Mouse (Mus musculus): ENCODE results near the gene Camkv.

The Camkv gene

DNA sequence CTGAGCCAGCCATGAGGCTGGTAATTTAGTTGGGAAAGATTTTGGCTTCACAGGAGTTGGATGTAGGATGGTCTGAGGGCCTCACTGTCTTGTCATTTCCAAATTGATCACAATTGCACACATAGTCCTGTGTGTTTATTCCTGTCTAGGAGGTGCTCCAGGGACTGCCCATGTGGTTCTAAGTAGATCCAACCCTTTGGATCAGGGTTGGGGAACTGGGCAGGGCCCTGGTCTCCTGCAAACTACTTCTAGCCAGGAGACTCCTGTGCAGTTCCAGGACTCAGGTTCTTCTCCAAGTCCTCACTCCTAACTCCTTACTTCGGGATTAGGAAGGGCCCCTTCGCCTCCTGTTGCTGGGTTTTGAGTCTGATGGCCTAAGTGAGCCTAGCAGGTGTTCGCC is at the start of gene Camkv:
TSS of gene Camkv (plus strand) at position 301 of the 400 bp plus-strand sequence.
- DNase-seq (ENCODE audit: low spot score): no peak

DNA sequence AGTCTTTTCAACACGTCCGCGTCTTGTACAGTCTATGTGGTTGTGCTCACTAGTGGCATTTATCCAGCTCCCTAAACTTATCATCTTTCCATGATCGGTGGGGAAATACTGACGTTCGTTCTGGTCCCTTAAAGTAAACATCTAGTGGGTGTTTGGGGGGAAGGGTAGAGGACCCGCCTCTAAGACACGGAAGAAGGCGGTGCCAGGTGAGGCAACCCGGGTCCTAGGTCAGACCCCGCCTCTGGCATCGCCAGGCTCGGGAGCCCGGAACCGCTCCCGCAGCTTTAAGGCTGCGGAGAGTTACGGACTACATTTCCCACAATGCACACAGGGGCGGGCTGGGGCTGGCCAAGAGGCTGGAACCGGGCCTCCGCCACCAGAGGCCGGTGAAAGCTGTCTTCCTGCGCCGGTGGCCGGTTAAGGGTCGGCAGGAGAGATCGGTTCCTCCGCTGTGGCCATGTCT is 47.6 kb upstream of the Camkv start, which contains the start of gene Mon1a:
TSS of gene Mon1a (plus strand) at position 348 of the 463 bp plus-strand sequence.
- DNase-seq (ENCODE audit: low spot score): peak; percentile 85

DNA sequence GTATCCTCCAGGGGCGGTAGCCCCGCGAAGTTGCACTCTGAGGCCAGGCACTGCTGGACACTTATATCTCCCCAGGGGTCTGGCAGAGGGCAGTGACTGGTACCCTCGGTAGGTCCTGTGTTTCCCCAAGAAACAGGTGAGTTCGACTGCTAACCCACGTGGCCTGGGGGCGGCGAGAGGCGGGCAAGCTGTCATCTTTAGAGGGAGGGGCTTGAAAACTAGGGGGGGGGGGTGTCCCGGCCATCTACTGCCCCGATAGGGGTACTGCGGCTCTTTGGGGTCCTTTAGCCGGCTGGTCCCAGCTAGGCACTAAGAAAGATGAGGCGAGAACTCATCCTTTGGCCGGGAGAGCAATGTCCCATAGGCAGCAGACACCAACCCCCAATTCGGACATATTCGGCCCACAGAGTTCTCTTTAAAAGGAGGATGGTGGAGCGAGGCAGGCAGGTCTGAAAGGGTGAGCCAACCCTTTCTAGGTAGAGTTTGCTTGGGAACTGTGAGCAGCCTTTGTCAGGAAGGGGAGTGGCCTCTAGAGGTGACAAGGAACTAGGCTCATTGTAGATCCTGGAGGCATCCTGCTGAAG is 47.1 kb upstream of the Camkv start:
- DNase-seq (ENCODE audit: low spot score): peak; percentile 39

DNA sequence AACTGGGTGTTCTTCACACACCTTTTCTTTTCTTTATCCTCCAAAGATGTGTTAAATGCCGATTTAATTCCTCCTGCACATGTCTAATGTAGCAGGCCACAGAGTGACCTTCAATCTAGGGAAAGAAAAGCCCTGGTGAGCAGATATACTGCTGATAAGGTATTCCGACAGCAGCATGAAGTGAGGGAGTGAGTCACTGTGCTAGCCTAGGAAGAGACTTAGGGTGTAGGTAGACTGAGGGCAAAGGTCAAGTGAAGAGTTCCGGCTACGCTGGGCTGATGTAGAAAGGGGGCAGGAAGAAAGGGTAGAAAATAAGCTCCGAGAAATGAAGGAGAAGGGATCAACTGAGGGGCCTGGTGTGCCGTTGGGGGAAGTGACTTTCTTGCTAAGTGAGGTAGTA is 45.2 kb upstream of the Camkv start:
- DNase-seq (ENCODE audit: low spot score): no peak

DNA sequence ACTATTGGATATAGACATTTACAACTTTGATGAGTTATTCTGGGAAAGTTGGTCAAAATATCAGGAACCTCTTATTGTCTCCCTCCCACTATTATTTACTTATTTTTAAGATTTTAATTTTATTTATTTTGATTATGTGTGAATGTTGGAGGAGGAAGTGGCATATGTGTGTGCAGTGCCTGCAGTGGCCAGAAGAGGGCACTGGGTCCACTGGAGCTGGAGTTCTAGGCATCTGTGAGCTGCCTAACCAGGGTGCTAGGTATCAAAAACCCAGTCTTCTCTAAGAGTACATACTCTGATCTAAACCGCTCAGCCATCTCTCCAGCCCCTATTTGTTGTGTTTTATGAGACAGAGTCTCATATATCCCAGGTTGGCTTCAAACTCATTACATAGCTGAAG is 44.5 kb upstream of the Camkv start:
- no peak for DNase-seq (ENCODE audit: low spot score)

DNA sequence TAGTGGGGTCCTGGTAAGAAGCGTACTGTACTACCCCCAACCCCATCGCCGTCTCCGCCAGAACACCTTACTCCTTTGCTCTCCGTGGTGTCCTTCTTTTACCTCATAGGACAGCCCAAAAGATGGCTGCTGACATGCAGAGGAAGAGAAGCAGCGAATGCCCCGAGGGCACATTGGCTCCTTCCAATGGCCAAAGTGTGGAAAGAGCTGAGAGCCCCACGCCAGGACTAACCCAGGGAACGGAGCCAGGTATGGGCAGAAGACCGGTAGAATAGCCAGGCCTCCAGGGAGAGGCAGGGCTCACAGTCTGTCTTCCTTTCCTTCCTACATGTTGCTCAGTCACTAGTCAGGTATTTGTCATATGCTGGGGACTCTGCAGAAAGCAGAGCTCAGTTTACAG is 36.9 kb upstream of the Camkv start:
- peak; percentile 28 for DNase-seq (ENCODE audit: low spot score)

DNA sequence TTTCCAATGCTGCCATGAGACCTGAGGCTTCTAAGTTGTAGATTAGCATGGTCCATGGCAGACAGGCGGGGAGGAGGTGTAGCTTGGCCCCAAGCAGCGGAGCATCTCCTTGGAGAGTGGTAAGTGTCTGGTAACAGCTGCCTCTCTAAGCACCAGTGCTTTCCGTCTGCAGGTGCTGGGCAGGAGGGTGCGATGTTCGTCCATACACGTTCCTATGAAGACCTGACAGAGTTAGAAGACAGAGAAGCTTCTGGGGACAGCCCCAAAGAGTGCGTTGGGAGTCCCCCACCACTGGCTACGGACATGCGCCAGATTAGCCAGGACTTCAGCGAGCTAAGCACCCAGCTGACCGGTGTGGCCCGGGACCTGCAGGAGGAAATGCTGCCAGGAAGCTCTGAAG is 35.6 kb upstream of the Camkv start:
- DNase-seq (ENCODE audit: low spot score): no peak

DNA sequence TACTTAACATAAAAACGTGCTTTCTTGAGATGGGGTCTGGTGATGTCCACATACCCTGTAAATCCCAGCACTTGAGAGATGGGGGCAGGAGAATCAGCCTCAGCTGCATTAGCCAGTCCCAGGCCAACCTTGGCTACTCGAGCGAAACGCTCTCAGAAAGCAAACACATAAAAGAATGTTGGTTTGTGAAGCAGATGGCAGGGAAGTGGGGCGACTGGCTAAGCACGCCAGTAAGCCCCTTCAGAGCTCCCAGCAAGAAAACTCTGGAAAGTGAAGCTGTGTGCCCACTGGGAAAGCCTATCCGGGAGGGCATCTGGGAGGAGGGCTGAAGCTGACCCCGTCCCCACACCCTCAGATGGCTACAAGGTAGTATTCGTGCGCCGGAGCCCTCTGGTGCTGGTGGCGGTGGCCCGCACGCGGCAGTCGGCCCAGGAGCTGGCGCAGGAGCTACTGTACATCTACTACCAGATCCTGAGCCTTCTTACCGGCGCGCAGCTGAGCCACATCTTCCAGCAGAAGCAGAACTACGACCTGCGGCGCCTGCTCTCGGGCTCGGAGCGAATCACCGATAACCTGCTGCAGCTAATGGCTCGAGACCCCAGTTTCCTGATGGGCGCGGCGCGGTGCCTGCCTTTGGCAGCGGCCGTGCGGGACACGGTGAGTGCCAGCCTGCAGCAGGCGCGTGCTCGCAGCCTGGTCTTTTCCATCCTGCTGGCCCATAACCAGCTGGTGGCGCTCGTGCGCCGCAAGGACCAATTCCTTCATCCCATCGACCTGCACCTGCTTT is 34.4 kb upstream of the Camkv start:
- DNase-seq (ENCODE audit: low spot score): no peak

DNA sequence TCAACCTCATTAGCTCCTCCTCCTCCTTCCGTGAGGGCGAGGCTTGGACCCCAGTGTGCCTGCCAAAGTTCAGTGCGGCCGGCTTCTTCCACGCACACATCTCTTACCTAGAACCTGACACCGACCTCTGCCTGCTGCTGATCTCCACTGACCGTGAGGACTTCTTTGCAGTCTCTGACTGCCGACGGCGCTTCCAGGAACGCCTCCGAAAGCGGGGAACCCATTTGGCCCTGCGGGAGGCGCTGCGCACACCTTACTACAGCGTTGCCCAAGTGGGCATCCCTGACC is 33.9 kb upstream of the Camkv start:
- no peak for DNase-seq (ENCODE audit: low spot score)

DNA sequence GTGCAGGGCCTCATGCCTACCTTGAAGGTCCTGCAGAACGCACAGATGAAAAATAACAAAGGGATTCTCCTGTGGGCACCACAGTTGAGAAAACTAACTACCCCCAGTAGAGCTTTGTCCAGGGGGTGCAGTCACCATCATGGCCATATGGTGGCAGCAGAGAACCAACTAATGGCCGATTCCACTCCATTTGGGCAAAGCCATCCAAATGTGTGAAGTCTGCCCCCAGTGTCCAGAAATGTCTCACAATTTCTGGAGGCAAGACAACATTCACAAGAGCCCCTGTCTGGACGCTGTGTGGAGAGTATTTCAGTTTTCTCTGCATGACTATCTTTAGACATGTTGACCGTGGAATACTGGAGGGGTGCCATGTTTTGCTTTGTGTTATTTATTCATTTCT is 30.7 kb upstream of the Camkv start:
- peak; percentile 90 for DNase-seq (ENCODE audit: low spot score)

DNA sequence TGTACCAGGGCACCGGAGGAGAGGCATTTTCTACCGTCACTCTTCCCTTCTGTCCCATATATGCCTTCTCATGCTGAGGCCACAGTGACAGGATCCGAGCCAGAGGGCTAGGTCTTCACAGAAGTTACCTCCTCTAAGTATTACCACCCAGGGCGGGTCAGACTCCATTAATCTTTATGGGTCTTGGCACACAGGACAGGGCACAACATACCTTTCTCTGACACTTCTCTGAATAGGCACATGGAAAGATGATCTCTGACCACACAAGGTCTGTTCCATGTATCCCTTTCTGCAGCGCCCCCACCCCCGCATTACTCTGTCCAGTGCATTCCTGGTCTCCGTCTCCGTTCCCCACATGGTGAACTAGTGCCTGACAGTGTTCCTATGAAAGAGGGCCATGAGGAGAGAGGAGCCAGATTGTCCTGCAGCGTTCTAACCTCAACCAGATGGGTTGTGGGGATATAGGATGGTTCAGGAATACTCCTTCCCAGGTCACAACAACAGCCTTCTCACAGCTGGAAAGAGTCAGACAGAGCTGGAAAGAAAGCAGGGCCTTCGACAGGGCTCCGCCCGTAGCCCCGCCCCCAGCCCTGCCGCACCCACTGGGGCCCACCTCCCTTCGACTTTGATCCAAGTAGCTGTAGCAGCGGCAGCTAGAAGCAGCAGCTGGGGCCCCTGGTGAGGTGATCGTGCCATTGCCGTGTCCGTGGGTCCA is 29.1 kb upstream of the Camkv start, which contains the start of gene Mst1r:
TSS of gene Mst1r (plus strand) at position 622 of the 715 bp plus-strand sequence.
- DNase-seq (ENCODE audit: low spot score): no peak

DNA sequence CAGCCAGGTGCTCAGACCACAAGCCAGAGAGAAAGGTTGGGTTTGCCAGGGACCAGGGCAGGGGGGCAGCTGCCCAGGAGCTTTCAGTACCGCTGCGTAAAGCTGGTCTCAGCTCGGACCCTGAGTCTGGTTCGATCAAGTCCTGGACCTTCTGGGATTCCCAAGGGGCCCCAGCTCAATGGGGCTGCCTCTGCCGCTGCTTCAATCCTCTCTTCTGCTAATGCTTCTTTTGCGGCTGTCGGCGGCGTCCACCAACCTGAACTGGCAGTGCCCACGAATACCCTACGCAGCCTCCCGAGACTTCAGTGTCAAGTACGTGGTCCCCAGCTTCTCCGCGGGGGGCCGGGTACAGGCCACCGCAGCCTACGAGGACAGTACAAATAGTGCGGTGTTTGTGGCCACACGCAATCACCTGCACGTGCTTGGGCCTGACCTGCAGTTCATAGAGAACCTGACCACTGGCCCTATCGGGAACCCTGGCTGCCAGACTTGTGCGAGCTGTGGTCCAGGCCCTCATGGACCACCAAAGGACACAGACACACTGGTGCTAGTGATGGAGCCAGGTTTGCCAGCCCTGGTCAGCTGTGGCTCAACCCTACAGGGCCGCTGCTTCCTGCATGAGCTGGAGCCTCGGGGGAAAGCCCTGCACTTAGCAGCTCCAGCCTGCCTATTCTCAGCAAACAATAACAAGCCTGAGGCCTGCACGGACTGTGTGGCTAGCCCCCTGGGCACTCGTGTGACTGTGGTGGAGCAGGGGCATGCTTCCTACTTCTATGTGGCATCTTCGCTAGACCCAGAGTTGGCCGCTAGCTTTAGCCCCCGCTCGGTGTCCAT is 28.3 kb upstream of the Camkv start:
- DNase-seq (ENCODE audit: low spot score): no peak

DNA sequence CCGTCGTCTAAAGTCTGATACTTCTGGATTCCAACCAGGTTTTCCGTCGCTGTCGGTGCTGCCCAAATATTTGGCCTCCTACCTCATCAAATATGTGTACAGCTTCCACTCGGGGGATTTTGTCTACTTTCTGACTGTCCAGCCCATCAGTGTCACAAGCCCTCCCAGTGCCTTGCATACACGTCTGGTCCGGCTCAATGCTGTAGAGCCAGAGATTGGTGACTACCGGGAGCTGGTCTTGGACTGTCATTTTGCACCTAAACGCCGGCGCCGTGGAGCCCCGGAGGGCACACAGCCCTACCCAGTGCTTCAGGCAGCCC is 27.7 kb upstream of the Camkv start:
- DNase-seq (ENCODE audit: low spot score): no peak

DNA sequence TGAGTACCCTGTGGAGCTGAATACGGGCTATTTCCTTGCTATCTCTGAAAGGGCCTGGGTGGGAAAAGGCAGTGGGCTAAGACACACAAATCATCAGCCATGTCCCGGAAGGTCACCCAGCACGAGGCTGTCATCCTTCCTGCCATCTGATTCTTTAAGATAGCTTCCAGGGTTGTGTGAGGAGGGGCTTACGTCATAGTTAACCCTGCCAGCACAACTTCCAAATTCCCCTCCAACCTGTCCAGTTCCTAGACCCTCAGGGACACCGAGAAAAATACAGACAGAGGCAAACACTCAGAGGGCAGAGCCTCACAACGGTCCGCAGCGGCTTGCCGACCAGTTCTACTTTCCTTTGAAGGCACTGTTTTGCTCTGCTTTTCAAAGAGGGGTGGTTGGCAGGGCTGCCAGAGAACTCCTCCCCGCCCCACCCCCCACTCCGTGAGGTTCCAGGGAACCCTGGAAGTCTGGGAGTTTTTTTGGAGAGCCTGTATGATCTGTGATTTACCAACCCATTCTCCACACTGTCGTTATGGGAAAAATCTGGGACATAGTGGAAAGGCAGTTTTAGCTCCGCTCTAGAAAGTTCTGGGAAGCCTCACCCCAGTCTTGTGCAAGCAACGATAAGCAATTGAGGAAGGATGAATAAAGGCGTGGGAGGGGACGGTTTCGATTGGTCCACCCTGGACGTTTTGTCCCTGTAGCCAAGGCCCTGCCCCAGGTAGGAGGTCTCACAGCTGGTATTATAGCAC is 26.9 kb upstream of the Camkv start:
- DNase-seq (ENCODE audit: low spot score): peak; percentile 56

DNA sequence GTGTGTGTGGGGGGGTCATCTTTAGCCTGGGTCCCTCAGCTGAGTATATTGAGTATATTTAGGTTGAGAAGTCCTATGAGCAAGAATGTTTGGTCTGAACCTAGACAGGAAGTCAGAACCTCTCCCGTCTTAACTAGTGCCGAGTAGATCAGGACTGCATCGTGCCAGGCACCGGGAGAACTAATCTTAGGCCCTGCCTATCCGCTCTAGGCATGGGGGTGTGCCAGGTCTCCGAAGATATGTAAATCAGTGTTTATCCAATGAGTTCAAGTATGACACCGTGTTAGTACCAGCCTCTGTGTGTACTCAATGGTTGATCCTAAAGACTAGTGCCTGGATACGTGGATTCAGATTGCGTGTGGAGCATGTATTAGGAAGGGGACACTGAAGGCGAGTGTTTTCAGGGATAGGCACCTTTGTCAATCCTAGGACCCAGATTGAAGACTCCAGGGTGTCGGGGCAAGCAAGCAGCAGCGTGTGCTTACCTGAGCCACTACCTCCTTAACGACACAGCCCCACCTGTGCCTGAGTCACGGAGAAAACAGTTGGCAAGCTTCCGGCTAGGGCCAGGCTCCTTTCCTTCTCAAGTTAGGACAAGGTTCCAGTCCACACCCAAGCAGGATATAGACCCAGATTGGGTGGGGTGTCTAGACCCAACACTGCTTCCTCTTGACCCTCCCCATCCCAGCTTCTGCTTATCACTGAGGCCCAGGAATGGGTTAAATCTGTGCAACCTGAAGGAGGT is 25.3 kb upstream of the Camkv start:
- DNase-seq (ENCODE audit: low spot score): no peak

DNA sequence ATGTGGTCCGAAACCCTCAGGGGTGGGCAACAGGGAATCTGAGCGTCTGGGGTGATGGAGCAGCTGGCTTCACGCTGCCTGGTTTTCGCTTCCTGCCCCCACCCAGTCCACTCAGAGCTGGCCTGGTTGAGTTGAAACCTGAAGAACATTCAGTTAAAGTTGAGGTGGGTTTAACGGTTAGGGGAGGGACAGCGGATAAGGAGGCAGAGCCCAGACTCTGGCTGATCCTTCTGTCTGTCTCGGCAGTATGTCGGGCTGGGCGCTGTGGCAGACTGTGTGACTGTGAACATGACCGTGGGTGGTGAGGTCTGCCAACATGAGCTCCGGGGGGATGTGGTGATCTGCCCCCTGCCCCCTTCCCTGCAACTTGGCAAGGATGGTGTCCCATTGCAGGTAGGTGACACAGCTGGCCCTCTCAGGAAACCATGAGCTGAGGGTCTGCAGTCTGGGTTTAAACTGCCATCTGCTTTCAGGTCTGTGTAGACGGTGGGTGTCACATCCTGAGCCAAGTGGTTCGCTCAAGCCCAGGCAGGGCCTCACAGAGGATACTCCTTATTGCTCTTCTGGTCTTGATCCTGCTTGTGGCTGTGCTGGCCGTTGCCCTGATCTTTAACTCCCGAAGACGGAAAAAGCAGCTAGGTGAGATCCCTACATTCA is 20.6 kb upstream of the Camkv start:
- DNase-seq (ENCODE audit: low spot score): no peak

DNA sequence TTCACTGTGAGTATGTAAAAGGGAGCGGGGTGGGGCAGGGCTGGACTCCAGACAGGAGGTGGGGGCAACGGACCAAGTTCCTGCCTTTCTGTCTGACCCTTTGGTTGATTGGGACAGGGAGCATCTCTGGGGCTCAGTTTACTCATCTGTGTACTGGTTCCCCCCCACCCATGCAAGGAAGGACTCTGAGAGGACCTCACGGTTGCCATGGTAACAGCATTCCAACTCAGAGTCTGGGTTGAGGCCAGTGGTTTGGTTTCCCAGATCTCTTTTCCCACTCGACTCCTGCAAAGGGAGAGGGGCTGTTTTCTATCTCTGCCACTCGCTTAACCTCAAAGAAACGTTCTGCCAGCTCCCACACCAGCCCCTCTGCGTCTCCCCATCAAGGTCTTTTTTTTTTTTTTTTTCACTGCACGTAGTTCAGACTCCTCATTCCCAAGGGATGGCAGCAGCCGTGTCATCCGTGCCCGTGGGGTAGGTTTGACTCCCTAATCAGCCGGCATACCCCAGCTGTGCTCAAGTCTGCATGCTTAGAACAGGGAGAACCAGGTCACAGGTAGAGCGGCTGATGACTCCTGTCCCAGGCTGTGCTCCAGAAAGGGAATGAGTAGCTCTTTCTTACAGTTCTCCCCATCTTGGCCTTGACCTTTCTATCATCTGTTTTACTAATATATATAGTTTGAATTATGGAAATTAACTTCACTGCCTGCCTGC is 17.4 kb upstream of the Camkv start:
- DNase-seq (ENCODE audit: low spot score): peak; percentile 31

DNA sequence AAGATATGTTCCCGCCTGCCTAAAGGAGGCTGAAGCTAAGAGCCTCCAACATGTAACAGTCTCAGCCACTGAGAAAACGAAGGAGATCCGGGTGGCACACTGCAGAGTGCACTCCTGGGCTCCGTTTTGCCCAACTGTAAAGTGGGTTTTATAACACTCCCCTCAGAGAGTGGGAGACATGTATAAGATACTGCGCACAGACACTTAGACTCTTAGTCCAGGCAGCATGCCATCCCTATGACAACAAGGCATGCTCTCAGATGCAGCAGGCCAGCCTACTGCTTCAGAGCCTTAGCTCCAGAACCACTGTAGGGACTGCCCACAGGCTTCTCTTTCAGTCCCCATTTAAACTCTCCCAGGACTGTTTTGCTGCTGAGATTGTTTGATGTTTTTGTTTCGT is 16.6 kb upstream of the Camkv start:
- no peak for DNase-seq (ENCODE audit: low spot score)

DNA sequence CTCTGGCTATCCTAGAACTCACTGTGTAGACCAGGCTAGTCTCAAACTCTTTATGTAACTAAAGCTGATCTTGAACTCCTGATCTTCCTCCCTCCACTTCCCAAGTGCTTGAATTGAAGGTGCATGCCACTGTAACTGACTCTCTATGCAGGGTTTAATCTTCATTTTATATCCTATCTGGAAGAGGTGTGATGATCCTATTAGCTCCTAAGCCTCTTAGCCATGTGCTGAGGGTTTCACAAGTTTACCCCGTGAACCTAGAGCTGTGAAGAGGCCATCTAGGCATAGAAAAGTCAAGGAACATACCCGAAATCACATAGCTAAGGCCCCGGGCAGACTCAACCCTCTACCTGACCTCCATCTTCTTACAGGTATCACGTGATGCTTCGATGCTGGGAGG is 16.0 kb upstream of the Camkv start:
- DNase-seq (ENCODE audit: low spot score): no peak

DNA sequence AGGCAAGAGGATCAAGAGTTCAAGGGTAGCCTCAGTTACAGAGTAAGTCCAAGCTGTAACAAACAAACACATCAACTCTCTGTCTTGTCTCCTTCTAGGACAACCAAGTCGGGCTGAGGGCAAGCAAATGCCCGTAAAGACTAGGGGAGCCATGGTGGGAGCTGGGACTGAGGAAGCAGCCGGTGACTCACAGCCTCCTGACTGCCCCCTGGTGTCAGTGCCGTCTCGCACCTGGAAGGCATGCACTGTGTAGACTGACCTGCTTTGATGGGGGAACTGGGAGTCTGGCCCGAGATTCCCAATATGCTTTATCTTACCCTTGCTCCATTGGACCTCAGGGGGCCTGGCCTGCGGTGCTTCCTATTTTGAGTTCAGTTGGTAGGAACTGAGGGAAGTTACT is 12.5 kb upstream of the Camkv start:
- DNase-seq (ENCODE audit: low spot score): no peak
